Mouse (Mus musculus) myocyte (in vitro differentiated cells): ENCODE data around the gene Foxp2.

ENCODE experiments used
- CEBPB ChIP-seq: IDR thresholded peaks from 2 replicates; pipeline ENCODE4 v1.6.1; 2011; ENCODE audit warnings: mild to moderate bottlenecking, moderate library complexity; ENCODE audit not compliant: poor library complexity, insufficient read depth, severe bottlenecking
- MAX ChIP-seq: IDR thresholded peaks from one replicate; pipeline ENCODE4 v1.6.1; 2011; ENCODE audit warnings: low read depth, mild to moderate bottlenecking, control low read depth
- MYOG ChIP-seq, 3 experiments: IDR thresholded peaks; one replicate each; pipeline ENCODE4 v1.6.1; 2011; ENCODE audit warnings: control low read depth in 2 of 3, low read depth in 2 of 3, mild to moderate bottlenecking in 2 of 3; ENCODE audit not compliant: insufficient read length in 2 of 3, control insufficient read depth in 1 of 3, insufficient read depth in 1 of 3
- POLR2A ChIP-seq: IDR thresholded peaks from one replicate; pipeline ENCODE4 v1.6.1; 2011; ENCODE audit warnings: low read depth, mild to moderate bottlenecking, control low read depth, moderate library complexity; ENCODE audit not compliant: insufficient read length
- TCF3 ChIP-seq: IDR thresholded peaks from one replicate; pipeline ENCODE4 v1.6.1; 2011; ENCODE audit warnings: low read depth, control low read depth; ENCODE audit not compliant: insufficient read length

GRCm38 (mm10) chr6:15163508-15164053 lies 262.4 kb downstream of the Foxp2 start:
- no peak for TF ChIP-seq MYOG (IDR thresholded peaks at IDR 0.05; ENCODE audit: control insufficient read depth in 1 of 3, insufficient read depth in 1 of 3, insufficient read length in 2 of 3, low read depth in 2 of 3)
- no peak for TF ChIP-seq MAX
- no peak for TF ChIP-seq POLR2A
- TF ChIP-seq TCF3 = no peak
- TF ChIP-seq CEBPB = no peak
